Mouse (Mus musculus) C2C12 (cell line): ENCODE results near the gene Retreg3.

Source experiments
- CEBPB ChIP-seq: IDR thresholded peaks from one replicate; pipeline ENCODE4 v1.6.1; 2011; ENCODE audit warnings: low read depth, mild to moderate bottlenecking, control low read depth, moderate library complexity
- CTCF ChIP-seq: IDR thresholded peaks from one replicate; pipeline ENCODE4 v1.5.1; 2011; ENCODE audit not compliant: control insufficient read depth, insufficient read depth, insufficient read length
- FOSL1 ChIP-seq: IDR thresholded peaks from one replicate; pipeline ENCODE4 v1.8.0; 2011; ENCODE audit warnings: mild to moderate bottlenecking, low read length; ENCODE audit not compliant: poor library complexity, insufficient read depth, severe bottlenecking
- MAX ChIP-seq: IDR thresholded peaks from one replicate; pipeline ENCODE4 v1.6.1; 2011; ENCODE audit warnings: mild to moderate bottlenecking, control low read depth
- MYOD1 ChIP-seq: IDR thresholded peaks from one replicate; pipeline ENCODE4 v1.6.1; 2011; ENCODE audit warnings: low read depth; ENCODE audit not compliant: control insufficient read depth, insufficient read length
- MYOG ChIP-seq: IDR thresholded peaks from one replicate; pipeline ENCODE4 v1.6.1; 2011; ENCODE audit not compliant: control insufficient read depth, insufficient read length; ENCODE audit errors: extremely low read depth
- USF1 ChIP-seq: IDR thresholded peaks from one replicate; pipeline ENCODE4 v1.6.1; 2011; ENCODE audit warnings: low read depth, mild to moderate bottlenecking, control low read depth, moderate library complexity

GRCm38 (mm10) chr11:101081659-101082058 lies 38.0 kb downstream of the Retreg3 start:
- TF ChIP-seq CTCF (no peak), CEBPB (no peak), USF1 (no peak), MAX (no peak), MYOG (no peak), MYOD1 (no peak), FOSL1 (no peak)
